19 mouse cellular contexts compared by ENCODE assay signal in the genomic region with DNA sequence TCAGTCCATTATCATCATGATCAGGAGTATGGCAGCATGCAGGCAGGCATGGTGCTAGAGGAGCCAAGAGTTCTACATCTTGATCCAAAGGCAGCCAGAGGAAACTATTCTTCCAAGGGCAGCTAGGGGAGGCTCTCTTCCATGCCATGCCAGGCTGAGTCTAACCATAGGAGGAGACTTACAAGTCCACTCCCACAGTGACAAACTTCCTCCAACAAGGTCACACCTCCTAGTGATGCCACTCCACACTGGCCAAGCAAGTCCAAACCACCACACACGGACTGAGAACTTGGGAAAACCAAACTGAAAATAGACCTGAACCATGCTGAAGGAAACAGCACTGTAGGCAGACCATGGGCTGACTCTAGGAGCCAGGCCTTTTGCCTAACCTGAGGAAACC.
DNase-seq lines count a peak whose midpoint lies in the region; ATAC-seq lines count a peak whose summit lies in the region.
"Had no signal": no experiment of that assay in that cellular context is flagged by ENCODE, and none has a peak within 500 bp of the region (broad histone marks: within the 10 kb centered on the region; RNA-seq: fewer than 3 reads in every experiment).

No protein-coding gene starts in this region.

- ATAC-seq in forebrain, embryonic 15.5 days (replicated peaks), result no peak
- ATAC-seq in hindbrain, embryonic 13.5 days (ENCODE audit: low FRiP score), result no peak
- ATAC-seq in hindbrain, embryonic 11.5 days (ENCODE audit: low FRiP score), result no peak
- no peak for ATAC-seq in midbrain, embryonic 13.5 days
- peak; percentile 91 for ATAC-seq in megakaryocyte, adult 5-6 weeks (ENCODE audit: poor library complexity, severe bottlenecking)
- ATAC-seq: intestine, postnatal 0 days had no signal

- 63% methylated on average over 1 of the region's 1 CpGs for WGBS in forebrain, embryonic 10.5 days
- WGBS in forebrain, embryonic 15.5 days, result 70% methylated on average over 1 of the region's 1 CpGs
- 85% methylated on average over 1 of the region's 1 CpGs for WGBS in hindbrain, embryonic 13.5 days
- 73% methylated on average over 1 of the region's 1 CpGs for WGBS in hindbrain, embryonic 11.5 days
- WGBS in midbrain, embryonic 10.5 days, result 68% methylated on average over 1 of the region's 1 CpGs
- 82% methylated on average over 1 of the region's 1 CpGs for WGBS in midbrain, embryonic 13.5 days

- H3K9me3 ChIP-seq in forebrain, embryonic 10.5 days, result peaks cover 5% of the 10 kb centered on the region; the same call in 1 of the 2 replicates
- H3K9me3 ChIP-seq in forebrain, embryonic 15.5 days, result no peaks in the 10 kb centered on the region
- no peaks in the 10 kb centered on the region for H3K9me3 ChIP-seq in hindbrain, embryonic 13.5 days
- H3K9me3 ChIP-seq in hindbrain, embryonic 11.5 days (ENCODE audit: control insufficient read depth, low read length), result no peaks in the 10 kb centered on the region
- H3K9me3 ChIP-seq in midbrain, embryonic 10.5 days (replicated peaks), result no peaks in the 10 kb centered on the region
- H3K9me3 ChIP-seq in midbrain, embryonic 13.5 days, result no peaks in the 10 kb centered on the region
- H3K9me3 ChIP-seq: hindbrain, embryonic 15.5 days; limb, embryonic 13.5 days had no signal

- peak overlapping the region; percentile 84 for H3K27ac ChIP-seq in forebrain, embryonic 10.5 days
- H3K27ac ChIP-seq in forebrain, embryonic 15.5 days (replicated peaks), result no peak overlapping the region
- H3K27ac ChIP-seq in hindbrain, embryonic 13.5 days, result peak overlapping the region; percentile 84; the same call in 1 of the 2 replicates
- no peak overlapping the region for H3K27ac ChIP-seq in hindbrain, embryonic 11.5 days (ENCODE audit: low read depth, low read length)
- H3K27ac ChIP-seq in midbrain, embryonic 10.5 days (replicated peaks), result peak overlapping the region; percentile 79
- no peak overlapping the region for H3K27ac ChIP-seq in midbrain, embryonic 13.5 days

- H3K9ac ChIP-seq in forebrain, embryonic 15.5 days (replicated peaks), result no peak overlapping the region
- H3K9ac ChIP-seq in hindbrain, embryonic 13.5 days, result no peak overlapping the region
- no peak overlapping the region for H3K9ac ChIP-seq in hindbrain, embryonic 11.5 days (ENCODE audit: low read depth, low read length)
- no peak overlapping the region for H3K9ac ChIP-seq in midbrain, embryonic 13.5 days (replicated peaks)
- H3K9ac ChIP-seq: hindbrain, embryonic 15.5 days; limb, embryonic 13.5 days had no signal

- H3K4me1 ChIP-seq in forebrain, embryonic 10.5 days, result peaks cover 63% of the 10 kb centered on the region
- H3K4me1 ChIP-seq in forebrain, embryonic 15.5 days, result peaks cover 13% of the 10 kb centered on the region
- peaks cover 39% of the 10 kb centered on the region for H3K4me1 ChIP-seq in hindbrain, embryonic 13.5 days (replicated peaks)
- H3K4me1 ChIP-seq in hindbrain, embryonic 11.5 days (replicated peaks; ENCODE audit: control insufficient read depth, insufficient read depth, low read length), result no peaks in the 10 kb centered on the region; the same call in 1 of the 2 replicates
- peaks cover 45% of the 10 kb centered on the region for H3K4me1 ChIP-seq in midbrain, embryonic 10.5 days
- peaks cover 25% of the 10 kb centered on the region for H3K4me1 ChIP-seq in midbrain, embryonic 13.5 days (replicated peaks)

- peaks cover 52% of the 10 kb centered on the region for H3K27me3 ChIP-seq in forebrain, embryonic 10.5 days (ENCODE audit: poor library complexity, severe bottlenecking)
- peaks cover 29% of the 10 kb centered on the region; the same call in 1 of the 2 replicates for H3K27me3 ChIP-seq in forebrain, embryonic 15.5 days
- peaks cover 45% of the 10 kb centered on the region for H3K27me3 ChIP-seq in hindbrain, embryonic 13.5 days
- peaks cover 6% of the 10 kb centered on the region for H3K27me3 ChIP-seq in hindbrain, embryonic 11.5 days (ENCODE audit: control insufficient read depth, insufficient read depth, low read length)
- peaks cover 62% of the 10 kb centered on the region for H3K27me3 ChIP-seq in midbrain, embryonic 10.5 days (ENCODE audit: low read depth, poor library complexity, severe bottlenecking)
- H3K27me3 ChIP-seq in midbrain, embryonic 13.5 days, result peaks cover 36% of the 10 kb centered on the region
- H3K27me3 ChIP-seq: limb, embryonic 13.5 days had no signal

- H3K36me3 ChIP-seq in forebrain, embryonic 10.5 days (replicated peaks), result no peaks in the 10 kb centered on the region
- no peaks in the 10 kb centered on the region for H3K36me3 ChIP-seq in forebrain, embryonic 15.5 days
- no peaks in the 10 kb centered on the region for H3K36me3 ChIP-seq in hindbrain, embryonic 13.5 days
- no peaks in the 10 kb centered on the region for H3K36me3 ChIP-seq in hindbrain, embryonic 11.5 days (ENCODE audit: control insufficient read depth, insufficient read depth, low read length)
- H3K36me3 ChIP-seq in midbrain, embryonic 10.5 days, result no peaks in the 10 kb centered on the region
- no peaks in the 10 kb centered on the region for H3K36me3 ChIP-seq in midbrain, embryonic 13.5 days
- H3K36me3 ChIP-seq: hindbrain, embryonic 15.5 days; limb, embryonic 13.5 days had no signal

- H3K4me3 ChIP-seq in forebrain, embryonic 10.5 days, result no peak overlapping the region
- no peak overlapping the region for H3K4me3 ChIP-seq in forebrain, embryonic 15.5 days
- H3K4me3 ChIP-seq in hindbrain, embryonic 13.5 days, result no peak overlapping the region
- no peak overlapping the region for H3K4me3 ChIP-seq in hindbrain, embryonic 11.5 days (ENCODE audit: low read depth, low read length)
- H3K4me3 ChIP-seq in midbrain, embryonic 10.5 days, result no peak overlapping the region
- no peak overlapping the region for H3K4me3 ChIP-seq in midbrain, embryonic 13.5 days (replicated peaks)
- H3K4me3 ChIP-seq: erythroblast, embryonic 14.5 days; hindbrain, embryonic 15.5 days; limb, embryonic 13.5 days had no signal

- H3K4me2 ChIP-seq in forebrain, embryonic 15.5 days (replicated peaks), result no peak overlapping the region
- H3K4me2 ChIP-seq in hindbrain, embryonic 13.5 days, result no peak overlapping the region
- H3K4me2 ChIP-seq in hindbrain, embryonic 11.5 days (replicated peaks; ENCODE audit: low read depth, low read length), result no peak overlapping the region
- no peak overlapping the region for H3K4me2 ChIP-seq in midbrain, embryonic 13.5 days (replicated peaks)
- H3K4me2 ChIP-seq: hindbrain, embryonic 15.5 days; limb, embryonic 13.5 days had no signal

- DNase-seq in forebrain, embryonic 10.5 days (ENCODE audit: extremely low spot score, low spot score), result no peak
- DNase-seq in hindbrain, embryonic 11.5 days (ENCODE audit: low spot score), result no peak
- no peak for DNase-seq in midbrain, embryonic 10.5 days (ENCODE audit: low spot score)
- DNase-seq in left cerebral cortex, adult 8-10 months (ENCODE audit: low spot score in 2 of 2), result no peak
- DNase-seq: adrenal gland, adult 2 months; cerebellum, adult 11-12 months; cerebellum, postnatal 25 days; gastrocnemius, postnatal 25 days; layer of hippocampus, adult 9-11 months; lung, adult 18-20 months; thymus, adult 2 months had no signal

Comparison
In these comparisons a context has a peak if more than half of its experiments do, and no peak if none do; other contexts are left out.
1. H3K27ac ChIP-seq: peak in forebrain, embryonic 10.5 days (single experiment), hindbrain, embryonic 13.5 days (single experiment) and midbrain, embryonic 10.5 days (single experiment); none in forebrain, embryonic 15.5 days (single experiment), hindbrain, embryonic 11.5 days (single experiment) and midbrain, embryonic 13.5 days (single experiment).